12 mouse cellular contexts compared by ENCODE assay signal in genomic region chr3:89386438-89387420, GRCm38 (mm10). TPM values are rescaled to one million over a fixed set of nuclear protein-coding genes. Genes with fewer than 3 reads are reported as not detected.
A peak's percentile ranks its signal among the peaks of the same experiment; 100 is the strongest.
DNase-seq lines count a peak whose midpoint lies in the region; ATAC-seq lines count a peak whose summit lies in the region.
"Had no signal": no experiment of that assay in that cellular context is flagged by ENCODE, and none has a peak within 500 bp of the region (broad histone marks: within the 10 kb centered on the region; RNA-seq: fewer than 3 reads in every experiment).

No protein-coding gene starts in this region.

- 54% methylated on average over 17 of the region's 17 CpGs for WGBS in lung, embryonic 15.5 days

- no peaks in the 10 kb centered on the region for H3K36me3 ChIP-seq in lung, embryonic 15.5 days

- H3K27ac ChIP-seq in lung, embryonic 15.5 days: peak overlapping the region; percentile 27; the same call in 1 of the 2 replicates
- H3K27ac ChIP-seq: left cerebral cortex, adult 2 months had no signal

- H3K4me2 ChIP-seq in lung, embryonic 15.5 days: peak overlapping the region; percentile 22; the same call in 1 of the 2 replicates

- DNase-seq in cerebellum, adult 9-11 months: peak; percentile 63
- DNase-seq in lung, postnatal 10 days: no peak
- DNase-seq in induced T-regulatory cell, adult 2 months (ENCODE audit: low read depth): peak; percentile 84
- DNase-seq in spleen, postnatal 4 days (ENCODE audit: low spot score in 2 of 2): peak; percentile 30 to 67
- no peak for DNase-seq in ovary, adult 18-20 months (ENCODE audit: low spot score)
- DNase-seq in c-Kit-positive CD71-positive TER-119-positive erythroid progenitor cells, embryonic 14.5 days (ENCODE audit: low spot score): no peak

- H3K9ac ChIP-seq in lung, embryonic 15.5 days: 0 out of 2 replicates have a peak overlapping the region, but pooled peaks have one; percentile 4

- H3K4me3 ChIP-seq in lung, embryonic 15.5 days: 0 out of 2 replicates have a peak overlapping the region, but pooled peaks have one; percentile 1
- H3K4me3 ChIP-seq: left cerebral cortex, adult 2 months had no signal

- H3K27me3 ChIP-seq in lung, embryonic 15.5 days: no peaks in the 10 kb centered on the region

- H3K9me3 ChIP-seq in lung, embryonic 15.5 days: no peaks in the 10 kb centered on the region

- H3K4me1 ChIP-seq in lung, embryonic 15.5 days: peaks cover 75% of the 10 kb centered on the region

- ATAC-seq in cerebellum, adult (ENCODE audit: insufficient number of reproducible peaks, low FRiP score, low TSS enrichment): no peak
- ATAC-seq in lung, embryonic 15.5 days (ENCODE audit: borderline replicate concordance, extremely low read depth, low FRiP score, low TSS enrichment): no peak

RNA-seq across cellular contexts. Expression of gene Zbtb7b, which starts 7.8 kb away (rescaled TPM):
- polyA plus RNA-seq in lung, embryonic 15.5 days (2015; fragmentation: Nextera tagmentation; extraction: Ambion mirVana): 3.7 TPM in 2 replicates

RNA-seq across cellular contexts. Expression of gene Lenep, which starts 15.9 kb away (rescaled TPM):
- polyA plus RNA-seq in lung, embryonic 15.5 days (2015; fragmentation: Nextera tagmentation; extraction: Ambion mirVana): not detected in 2 replicates
- polyA plus RNA-seq: C2C12; heart, embryonic 14.5 days had no signal

RNA-seq across cellular contexts. Expression of gene Dcst1, which starts 21.7 kb away (rescaled TPM):
- polyA plus RNA-seq in lung, embryonic 15.5 days (2015; fragmentation: Nextera tagmentation; extraction: Ambion mirVana): 0.21 TPM in 1 of 2 replicates, not detected in the other
- polyA plus RNA-seq: embryonic facial prominence, embryonic 11.5 days had no signal

RNA-seq across cellular contexts. Expression of gene Flad1, which starts 24.9 kb away (rescaled TPM):
- polyA plus RNA-seq in lung, embryonic 15.5 days (2015; fragmentation: Nextera tagmentation; extraction: Ambion mirVana): 21.3 and 23.1 TPM in 2 replicates

RNA-seq across cellular contexts. Expression of gene Dcst2, which starts 25.0 kb away (rescaled TPM):
- polyA plus RNA-seq in lung, embryonic 15.5 days (2015; fragmentation: Nextera tagmentation; extraction: Ambion mirVana): 0.11 and 0.19 TPM in 2 replicates
- polyA plus RNA-seq: heart, embryonic 14.5 days had no signal

Comparison
In these comparisons a context has a peak if more than half of its experiments do, and no peak if none do; other contexts are left out.
1. DNase-seq: peak in cerebellum, adult 9-11 months (single experiment), induced T-regulatory cell, adult 2 months (single experiment) and spleen, postnatal 4 days (2 of 2); none in lung, postnatal 10 days (single experiment), ovary, adult 18-20 months (single experiment) and c-Kit-positive CD71-positive TER-119-positive erythroid progenitor cells, embryonic 14.5 days (single experiment).